Mouse (Mus musculus) urinary bladder, adult 18-20 months (tissue): Measurements from ENCODE around the gene Kidins220.

Experiments
- DNase-seq, 2 experiments: peaks; one replicate each; pipeline ENCODE4 v3.0.0; 2022; ENCODE audit warnings: low spot score in 2 of 2, mixed read lengths in 2 of 2

Gene Kidins220

GRCm38 (mm10) chr12:25109971-25110681, 135.4 kb downstream of the Kidins220 start:
- peak; percentile 50 to 77 for DNase-seq

- no peak for DNase-seq
Measured at GRCm38 (mm10) chr12:25110682-25111078, 136.0 kb downstream of the Kidins220 start.
